Mouse (Mus musculus): ENCODE results near the gene Exph5. TPM values are rescaled to one million over a fixed set of nuclear protein-coding genes. Genes with fewer than 3 reads are reported as not detected.

The Exph5 gene
- polyA plus RNA-seq, 1 experiment: not detected

DNA sequence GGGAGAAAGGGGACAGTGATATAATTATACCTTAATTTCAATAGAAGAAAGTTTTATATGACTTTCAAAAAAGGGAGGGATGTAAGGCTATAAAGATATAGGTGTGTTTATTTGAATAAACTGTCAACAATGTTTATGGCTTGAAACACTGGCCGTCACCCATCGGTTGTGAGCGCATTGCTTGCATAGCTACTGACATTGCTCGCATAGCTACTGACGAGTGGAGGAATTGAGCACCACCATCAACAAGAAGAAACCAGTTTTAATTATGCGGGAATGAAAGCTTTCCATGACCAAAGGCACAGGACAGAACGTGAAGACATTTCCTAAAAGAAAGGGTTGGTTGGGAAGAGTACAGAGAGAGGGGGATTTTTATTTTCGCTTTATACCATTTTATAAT, 99.7 kb downstream of the Exph5 start:
- H3K9me3 ChIP-seq: no peaks in the 10 kb centered on the region
- no peaks in the 10 kb centered on the region for H3K27me3 ChIP-seq (replicated peaks)
- peaks cover 15% of the 10 kb centered on the region for H3K36me3 ChIP-seq (replicated peaks; ENCODE audit: low read length)
- no peak overlapping the region for H3K4me3 ChIP-seq (replicated peaks)
- H3K4me1 ChIP-seq: peaks cover 38% of the 10 kb centered on the region
- TF ChIP-seq GATA1 (IDR thresholded peaks at IDR 0.05; ENCODE audit: borderline replicate concordance, low read length): no peak
- TF ChIP-seq FLI1 (IDR thresholded peaks at IDR 0.05; ENCODE audit: low read length): no peak

- peaks cover 38% of the 10 kb centered on the region for H3K4me1 ChIP-seq
- peaks cover 11% of the 10 kb centered on the region for H3K36me3 ChIP-seq (replicated peaks; ENCODE audit: low read length)
- TF ChIP-seq GATA1 (IDR thresholded peaks at IDR 0.05; ENCODE audit: borderline replicate concordance, low read length): no peak
- no peak for TF ChIP-seq FLI1 (IDR thresholded peaks at IDR 0.05; ENCODE audit: low read length)
- H3K9me3 ChIP-seq: no peaks in the 10 kb centered on the region
- no peak within 1 kb of the TSS for H3K4me3 ChIP-seq (replicated peaks)
- no peaks in the 10 kb centered on the region for H3K27me3 ChIP-seq (replicated peaks)
Measured at GRCm38 (mm10) chr9:53402291-53402711, 100.8 kb downstream of the Exph5 start, which contains the start of gene 4930550C14Rik. Gene 4930550C14Rik (plus strand): TSS chr9:53402325.

- H3K9me3 ChIP-seq: no peaks in the 10 kb centered on the region
- H3K4me1 ChIP-seq: peaks cover 32% of the 10 kb centered on the region
- no peaks in the 10 kb centered on the region for H3K27me3 ChIP-seq (replicated peaks)
- peaks cover 9% of the 10 kb centered on the region for H3K36me3 ChIP-seq (replicated peaks; ENCODE audit: low read length)
- TF ChIP-seq GATA1 (IDR thresholded peaks at IDR 0.05; ENCODE audit: borderline replicate concordance, low read length) (no peak), FLI1 (IDR thresholded peaks at IDR 0.05; ENCODE audit: low read length) (no peak)
- no peak overlapping the region for H3K4me3 ChIP-seq (replicated peaks)
Measured at GRCm38 (mm10) chr9:53402991-53403390, 101.5 kb downstream of the Exph5 start.

DNA sequence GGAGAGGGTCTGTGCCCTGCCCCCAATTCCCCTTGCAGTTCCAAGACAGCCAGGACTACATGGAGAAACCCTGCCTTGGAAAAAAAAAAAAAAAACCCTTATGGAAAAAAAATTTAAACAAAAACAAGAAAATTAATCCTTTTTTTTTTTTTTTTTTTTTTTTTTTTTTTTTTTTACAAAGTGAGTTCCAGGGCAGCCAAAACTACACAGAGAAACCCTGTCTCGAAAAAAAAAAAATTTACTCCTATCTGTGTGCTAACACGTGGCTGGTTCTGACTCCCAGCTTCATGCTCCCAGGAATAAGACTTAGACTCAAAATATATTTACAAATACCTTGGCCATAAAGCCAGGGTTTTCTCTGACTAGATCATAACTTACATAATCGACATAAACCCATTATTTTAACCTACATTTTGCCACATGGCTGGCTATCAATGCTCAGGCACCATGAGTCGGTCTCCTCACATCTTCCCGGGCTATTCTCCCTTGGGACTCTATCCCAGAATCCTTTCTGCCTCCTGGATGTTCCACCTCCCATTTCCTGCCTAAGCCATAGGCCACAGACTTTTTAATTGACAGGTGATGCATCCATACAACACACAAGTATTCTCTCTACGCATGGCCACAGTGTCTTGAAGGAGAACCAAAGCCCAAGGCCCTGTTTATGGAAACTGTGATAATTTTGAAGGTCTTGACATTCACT, 102.7 kb downstream of the Exph5 start:
- TF ChIP-seq GATA1 (IDR thresholded peaks at IDR 0.05; ENCODE audit: borderline replicate concordance, low read length) (no peak), FLI1 (IDR thresholded peaks at IDR 0.05; ENCODE audit: low read length) (no peak)
- peaks cover 34% of the 10 kb centered on the region for H3K4me1 ChIP-seq
- H3K4me3 ChIP-seq (replicated peaks): no peak overlapping the region
- H3K36me3 ChIP-seq (replicated peaks; ENCODE audit: low read length): peaks cover 6% of the 10 kb centered on the region
- H3K27me3 ChIP-seq (replicated peaks): no peaks in the 10 kb centered on the region
- no peaks in the 10 kb centered on the region for H3K9me3 ChIP-seq

- H3K27me3 ChIP-seq (replicated peaks): no peaks in the 10 kb centered on the region
- TF ChIP-seq FLI1 (IDR thresholded peaks at IDR 0.05; ENCODE audit: low read length) (no peak), GATA1 (IDR thresholded peaks at IDR 0.05; ENCODE audit: borderline replicate concordance, low read length) (no peak)
- H3K4me3 ChIP-seq (replicated peaks): peak overlapping the region; percentile 86
- peaks cover 43% of the 10 kb centered on the region for H3K4me1 ChIP-seq
- no peaks in the 10 kb centered on the region for H3K9me3 ChIP-seq
- H3K36me3 ChIP-seq (replicated peaks; ENCODE audit: low read length): peaks cover under 1% of the 10 kb centered on the region
Measured at GRCm38 (mm10) chr9:53404753-53405722, 103.6 kb downstream of the Exph5 start.

GRCm38 (mm10) chr9:53408548-53408947, 107.1 kb downstream of the Exph5 start:
- Histone ChIP-seq H3K4me1 (peaks cover 52% of the 10 kb centered on the region), H3K36me3 (replicated peaks; ENCODE audit: low read length) (no peaks in the 10 kb centered on the region), H3K9me3 (0 out of 2 replicates have a peak, but pooled peaks cover 4% of the 10 kb centered on the region), H3K27me3 (replicated peaks) (no peaks in the 10 kb centered on the region), H3K4me3 (replicated peaks) (no peak overlapping the region)
- TF ChIP-seq GATA1 (IDR thresholded peaks at IDR 0.05; ENCODE audit: borderline replicate concordance, low read length): no peak
- no peak for TF ChIP-seq FLI1 (IDR thresholded peaks at IDR 0.05; ENCODE audit: low read length)

GRCm38 (mm10) chr9:53408953-53409361, 107.5 kb downstream of the Exph5 start:
- Histone ChIP-seq H3K27me3 (replicated peaks) (no peaks in the 10 kb centered on the region), H3K4me1 (peaks cover 52% of the 10 kb centered on the region), H3K36me3 (replicated peaks; ENCODE audit: low read length) (no peaks in the 10 kb centered on the region), H3K9me3 (0 out of 2 replicates have a peak, but pooled peaks cover 4% of the 10 kb centered on the region), H3K4me3 (replicated peaks) (no peak overlapping the region)
- TF ChIP-seq FLI1 (IDR thresholded peaks at IDR 0.05; ENCODE audit: low read length): no peak
- TF ChIP-seq GATA1 (IDR thresholded peaks at IDR 0.05; ENCODE audit: borderline replicate concordance, low read length): no peak

DNA sequence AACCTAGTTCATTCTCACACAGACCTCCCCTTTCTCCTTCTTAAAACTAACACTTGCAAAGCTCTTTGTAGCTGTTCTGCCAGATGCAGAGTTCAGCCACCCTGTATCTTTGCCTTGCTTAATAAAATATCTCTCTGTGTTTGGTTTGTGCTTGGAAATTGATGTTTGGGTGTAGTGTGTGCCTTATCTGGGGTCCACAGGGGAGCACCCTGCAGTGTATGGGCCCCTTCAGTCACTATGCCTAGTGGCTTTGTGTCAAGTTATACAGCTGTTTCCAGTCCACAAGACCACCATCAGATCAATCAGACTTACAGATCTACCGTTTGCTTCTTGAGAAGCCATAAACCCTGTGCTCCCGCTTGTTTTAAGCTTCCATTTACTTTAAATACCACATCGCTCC, 108.0 kb downstream of the Exph5 start:
- no peak overlapping the region for H3K4me3 ChIP-seq (replicated peaks)

GRCm38 (mm10) chr9:53422133-53422896, 120.8 kb downstream of the Exph5 start:
- Histone ChIP-seq H3K27me3 (replicated peaks) (no peaks in the 10 kb centered on the region), H3K36me3 (replicated peaks; ENCODE audit: low read length) (peaks cover 27% of the 10 kb centered on the region), H3K4me1 (peaks cover 73% of the 10 kb centered on the region), H3K4me3 (replicated peaks) (peak overlapping the region; percentile 81), H3K9me3 (peaks cover 11% of the 10 kb centered on the region)
- peak; percentile 89; the same call in 2 of the 3 replicates for TF ChIP-seq GATA1 (IDR thresholded peaks at IDR 0.05; ENCODE audit: borderline replicate concordance, low read length)
- no peak for TF ChIP-seq FLI1 (IDR thresholded peaks at IDR 0.05; ENCODE audit: low read length)

More for the DNA sequence above, 108.0 kb downstream of the Exph5 start:
- Histone ChIP-seq H3K4me1 (peaks cover 49% of the 10 kb centered on the region), H3K36me3 (replicated peaks; ENCODE audit: low read length) (no peaks in the 10 kb centered on the region), H3K27me3 (replicated peaks) (no peaks in the 10 kb centered on the region), H3K9me3 (0 out of 2 replicates have a peak, but pooled peaks cover 4% of the 10 kb centered on the region)
- TF ChIP-seq FLI1 (IDR thresholded peaks at IDR 0.05; ENCODE audit: low read length): no peak
- no peak for TF ChIP-seq GATA1 (IDR thresholded peaks at IDR 0.05; ENCODE audit: borderline replicate concordance, low read length)
